Mouse (Mus musculus) erythroblast, embryonic 14.5 days (primary cell): ENCODE measurements around the gene Ier5l. TPM values are rescaled to one million over a fixed set of nuclear protein-coding genes. Genes with fewer than 3 reads are reported as not detected.
A peak's percentile ranks its signal among the peaks of the same experiment; 100 is the strongest.

Source experiments
- H3K27me3 ChIP-seq: 2 replicates; pipeline ENCODE4 v1.6.1; 2012; ENCODE audit warnings: inconsistent platforms; ENCODE audit not compliant: control insufficient read depth
- H3K36me3 ChIP-seq: 2 replicates; pipeline ENCODE4 v1.6.1; 2012; ENCODE audit warnings: mild to moderate bottlenecking, inconsistent platforms; ENCODE audit not compliant: control insufficient read depth
- H3K4me1 ChIP-seq: 2 replicates; pipeline ENCODE4 v1.6.1; 2012; ENCODE audit warnings: inconsistent platforms; ENCODE audit not compliant: control insufficient read depth
- H3K4me3 ChIP-seq: replicated peaks from 2 replicates; pipeline ENCODE3; 2012; ENCODE audit warnings: moderate library complexity, mild to moderate bottlenecking, inconsistent platforms
- H3K9me3 ChIP-seq: 2 replicates; pipeline ENCODE4 v1.6.1; 2012; ENCODE audit warnings: low read length, inconsistent platforms, mixed read lengths; ENCODE audit not compliant: control insufficient read depth
- GATA1 ChIP-seq: IDR thresholded peaks from 2 replicates; pipeline ENCODE4 v1.6.1; 2012; ENCODE audit warnings: low read length, inconsistent platforms, mixed read lengths
- TAL1 ChIP-seq: IDR thresholded peaks from 3 replicates; pipeline ENCODE4 v1.6.1; 2012; ENCODE audit warnings: low read length, inconsistent platforms, mixed read lengths
- polyA plus RNA-seq: library from polyadenylated mRNA; stranded (reverse); fragments of >175 nt; gene quantifications from 2 replicates; pipeline ENCODE4 v1.2.3, GENCODE M21; 2012

Gene Ier5l
- polyA plus RNA-seq, 1 experiment, result 0.02 TPM

GRCm38 (mm10) chr2:30495000-30495908 is 21.2 kb upstream of the Ier5l start:
- Histone ChIP-seq H3K27me3 (no peaks in the 10 kb centered on the region), H3K4me1 (peaks cover 4% of the 10 kb centered on the region), H3K36me3 (no peaks in the 10 kb centered on the region), H3K9me3 (no peaks in the 10 kb centered on the region; the same call in 1 of the 2 replicates), H3K4me3 (no peak overlapping the region)
- TF ChIP-seq GATA1, result no peak
- no peak for TF ChIP-seq TAL1

GRCm38 (mm10) chr2:30490384-30490783 is 16.4 kb upstream of the Ier5l start:
- Histone ChIP-seq H3K27me3 (no peaks in the 10 kb centered on the region), H3K36me3 (no peaks in the 10 kb centered on the region), H3K4me3 (no peak overlapping the region), H3K9me3 (no peaks in the 10 kb centered on the region; the same call in 1 of the 2 replicates), H3K4me1 (no peaks in the 10 kb centered on the region)
- TF ChIP-seq TAL1 (no peak), GATA1 (no peak)

- no peaks in the 10 kb centered on the region; the same call in 1 of the 2 replicates for H3K9me3 ChIP-seq
- no peaks in the 10 kb centered on the region for H3K4me1 ChIP-seq
- H3K27me3 ChIP-seq, result no peaks in the 10 kb centered on the region
- no peak overlapping the region for H3K4me3 ChIP-seq
- H3K36me3 ChIP-seq, result no peaks in the 10 kb centered on the region
- TF ChIP-seq GATA1, result no peak
Measured at GRCm38 (mm10) chr2:30487597-30487996, 13.6 kb upstream of the Ier5l start.

- H3K36me3 ChIP-seq, result no peaks in the 10 kb centered on the region
- no peak for TF ChIP-seq GATA1
- no peak for TF ChIP-seq TAL1
- H3K4me1 ChIP-seq, result 0 out of 2 replicates have a peak, but pooled peaks cover 8% of the 10 kb centered on the region
- H3K27me3 ChIP-seq, result peaks cover 29% of the 10 kb centered on the region
- no peaks in the 10 kb centered on the region; the same call in 1 of the 2 replicates for H3K9me3 ChIP-seq
- no peak overlapping the region for H3K4me3 ChIP-seq
Measured at GRCm38 (mm10) chr2:30478526-30478925, 4.5 kb upstream of the Ier5l start.

- no peak for TF ChIP-seq GATA1
- no peak for TF ChIP-seq TAL1
- Histone ChIP-seq H3K27me3 (peaks cover 52% of the 10 kb centered on the region), H3K9me3 (no peaks in the 10 kb centered on the region; the same call in 1 of the 2 replicates), H3K4me1 (peaks cover 12% of the 10 kb centered on the region), H3K4me3 (no peak overlapping the region), H3K36me3 (no peaks in the 10 kb centered on the region)
Measured at GRCm38 (mm10) chr2:30476241-30476640, 2.2 kb upstream of the Ier5l start.

GRCm38 (mm10) chr2:30475457-30475856 is 1.4 kb upstream of the Ier5l start:
- Histone ChIP-seq H3K9me3 (no peaks in the 10 kb centered on the region; the same call in 1 of the 2 replicates), H3K27me3 (peaks cover 60% of the 10 kb centered on the region), H3K36me3 (no peaks in the 10 kb centered on the region), H3K4me1 (peaks cover 12% of the 10 kb centered on the region), H3K4me3 (no peak overlapping the region)
- TF ChIP-seq GATA1, result no peak
- TF ChIP-seq TAL1, result no peak

- TF ChIP-seq GATA1, result no peak
- no peak for TF ChIP-seq TAL1
- Histone ChIP-seq H3K4me3 (no peak overlapping the region), H3K27me3 (peaks cover 67% of the 10 kb centered on the region), H3K9me3 (no peaks in the 10 kb centered on the region; the same call in 1 of the 2 replicates), H3K36me3 (no peaks in the 10 kb centered on the region), H3K4me1 (peaks cover 12% of the 10 kb centered on the region)
Measured at GRCm38 (mm10) chr2:30474776-30475175, 757 bp upstream of the Ier5l start.

- Histone ChIP-seq H3K36me3 (no peaks in the 10 kb centered on the region), H3K9me3 (no peaks in the 10 kb centered on the region; the same call in 1 of the 2 replicates), H3K4me1 (peaks cover 12% of the 10 kb centered on the region), H3K27me3 (peaks cover 79% of the 10 kb centered on the region), H3K4me3 (peak overlapping the region; percentile 46)
- TF ChIP-seq GATA1 (no peak), TAL1 (no peak)
Measured at GRCm38 (mm10) chr2:30473431-30474031, 488 bp downstream of the Ier5l start.

GRCm38 (mm10) chr2:30472731-30473351 is 1.2 kb downstream of the Ier5l start:
- Histone ChIP-seq H3K36me3 (no peaks in the 10 kb centered on the region), H3K4me1 (peaks cover 12% of the 10 kb centered on the region), H3K4me3 (peak overlapping the region; percentile 42), H3K9me3 (no peaks in the 10 kb centered on the region; the same call in 1 of the 2 replicates), H3K27me3 (peaks cover 86% of the 10 kb centered on the region)
- TF ChIP-seq GATA1, result no peak
- no peak for TF ChIP-seq TAL1
